Mouse (Mus musculus) gastrocnemius, adult 18-20 months (tissue): ENCODE measurements at regions not wholly inside any gene's neighbourhood (a gene's known extent, or its start where the extent isn't known, plus 50 kb on each side); places are given as distances from the start of the nearest gene placed in this dataset.
"Not testable (repeated sequence)": the region's sequence is repeated elsewhere in the genome, so short reads cannot be mapped to it uniquely, and the experiment has no call there.

Experiments used
- DNase-seq: peaks from one replicate; pipeline ENCODE4 v3.0.0; 2021; ENCODE audit warnings: low spot score

DNA sequence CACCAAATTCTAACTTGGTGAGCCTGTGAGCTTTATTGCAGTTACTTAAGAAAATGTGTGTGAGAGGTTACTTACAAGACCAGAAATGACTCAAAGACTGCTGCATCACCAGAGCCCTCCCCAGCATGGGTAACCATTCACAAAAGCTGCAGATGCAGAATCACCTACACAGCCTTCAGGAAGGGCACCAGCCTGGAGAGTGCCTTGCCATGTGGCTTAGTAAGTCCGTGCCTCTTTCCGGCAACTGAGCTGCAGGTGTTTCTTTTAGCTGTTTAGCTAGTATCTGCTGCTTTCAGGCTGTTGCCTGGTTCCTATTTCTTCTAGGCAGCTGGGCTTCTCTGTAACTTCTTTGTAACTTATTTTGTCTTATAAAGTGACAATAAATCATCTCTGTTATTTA lies 213.2 kb upstream of the Stxbp6 start:
- DNase-seq = no peak

DNA sequence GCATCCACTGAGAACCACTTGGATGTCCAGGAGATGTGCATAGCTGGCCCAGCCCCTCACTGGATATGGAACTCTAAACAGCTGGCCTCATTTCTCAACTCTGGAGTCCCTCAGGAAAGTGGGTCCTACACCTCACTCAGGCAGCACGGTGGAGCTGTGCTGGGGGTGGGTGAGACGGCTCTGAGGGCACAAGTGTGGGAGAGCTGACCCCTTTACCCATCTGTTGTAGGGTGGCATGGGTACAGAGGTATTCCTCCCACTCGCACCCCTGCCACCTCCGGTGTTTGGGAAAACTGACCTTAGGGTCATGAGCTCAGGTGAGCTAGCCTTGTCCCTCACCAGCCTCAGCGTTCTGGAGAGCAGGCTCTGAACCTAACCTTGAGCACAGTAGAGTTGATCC lies 181.8 kb upstream of the Stxbp6 start:
- no peak for DNase-seq

DNA sequence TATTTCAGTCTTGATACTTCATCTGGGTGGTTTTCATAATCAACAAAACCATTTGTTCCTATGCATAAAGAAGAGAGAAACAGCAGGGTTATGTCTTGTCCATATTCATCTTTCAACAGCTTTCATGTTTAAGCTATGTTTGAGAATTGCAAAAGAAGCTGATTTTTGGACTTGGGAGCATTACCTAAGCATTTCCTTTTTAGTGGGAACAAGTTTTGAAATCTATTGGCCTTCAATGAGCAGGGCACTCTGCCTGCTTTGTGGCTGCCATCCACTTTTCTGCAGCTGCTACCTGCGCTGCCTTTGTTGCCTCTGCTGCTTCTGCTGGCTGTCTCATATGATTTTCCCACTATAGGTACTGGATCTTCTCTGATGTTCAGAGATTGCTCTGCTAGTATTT lies 136.6 kb upstream of the Stxbp6 start:
- DNase-seq = no peak

DNA sequence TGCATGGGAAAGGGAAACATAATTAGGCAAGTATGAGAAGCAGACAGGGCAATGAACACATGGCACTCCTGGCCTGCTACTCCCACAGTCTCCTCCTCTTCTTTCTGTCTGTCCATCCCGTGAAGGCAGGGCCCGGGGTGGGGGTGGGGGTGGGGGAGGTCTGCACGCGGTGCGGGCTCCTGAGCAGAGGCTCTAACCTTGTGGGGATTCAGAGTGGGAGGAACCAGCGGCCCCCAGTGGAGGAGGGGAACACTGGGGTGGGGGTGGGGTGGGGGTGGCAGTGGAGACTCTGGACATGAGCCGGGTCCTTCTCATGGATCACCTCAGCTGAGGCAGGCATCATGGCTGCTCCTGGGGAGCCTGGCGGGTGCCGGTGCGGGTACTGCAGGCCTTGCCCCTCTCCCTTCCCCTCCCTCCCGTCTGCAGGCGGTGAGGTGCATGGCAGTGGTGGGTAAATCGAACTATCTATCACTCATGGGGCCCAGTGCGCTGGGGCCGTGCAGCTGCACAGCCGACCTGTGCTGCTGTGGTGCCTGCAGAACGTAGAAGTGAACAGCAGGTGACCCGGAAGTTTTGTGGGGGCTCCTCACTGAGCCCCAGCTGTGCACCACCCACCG lies 120.9 kb upstream of the Stxbp6 start:
- no peak for DNase-seq

DNA sequence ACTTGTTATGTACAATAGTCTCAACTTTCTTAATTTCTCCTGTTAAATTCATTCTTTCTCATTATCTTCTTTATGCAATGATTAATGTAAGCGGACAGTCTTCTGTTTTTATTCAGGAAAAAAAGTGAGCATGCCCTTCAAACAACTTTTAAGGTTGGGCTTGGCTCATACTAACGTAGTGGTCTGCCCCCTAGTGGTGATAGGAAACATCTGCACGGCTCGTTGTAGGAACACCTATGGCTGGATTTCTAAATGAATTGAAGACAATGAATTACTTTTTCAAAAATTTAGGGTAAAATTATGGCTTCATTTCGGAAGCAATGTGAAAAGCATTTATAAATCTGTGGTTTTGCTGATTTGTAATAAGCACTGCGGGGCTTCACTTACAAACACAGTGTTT lies 112.6 kb upstream of the Stxbp6 start:
- DNase-seq = peak; percentile 9

DNA sequence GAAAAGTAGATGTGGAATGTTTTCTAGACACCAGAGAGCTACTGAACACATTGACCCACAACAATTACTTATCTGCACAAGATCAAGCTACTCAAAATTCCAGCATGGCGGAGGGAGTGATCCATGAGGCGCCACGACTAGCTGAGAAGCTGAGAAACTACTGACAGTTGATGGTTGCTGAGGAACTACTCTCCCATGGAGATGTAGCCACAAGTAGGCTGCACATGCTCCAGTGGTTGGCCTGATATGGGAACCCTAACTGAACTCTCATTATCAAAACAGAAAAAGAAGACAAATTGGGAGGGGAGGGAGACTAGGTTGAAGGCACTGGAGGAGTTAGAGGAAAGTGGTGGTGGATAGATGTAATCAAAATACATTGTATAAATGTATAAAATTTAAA lies 110.0 kb upstream of the Stxbp6 start:
- no peak for DNase-seq

DNA sequence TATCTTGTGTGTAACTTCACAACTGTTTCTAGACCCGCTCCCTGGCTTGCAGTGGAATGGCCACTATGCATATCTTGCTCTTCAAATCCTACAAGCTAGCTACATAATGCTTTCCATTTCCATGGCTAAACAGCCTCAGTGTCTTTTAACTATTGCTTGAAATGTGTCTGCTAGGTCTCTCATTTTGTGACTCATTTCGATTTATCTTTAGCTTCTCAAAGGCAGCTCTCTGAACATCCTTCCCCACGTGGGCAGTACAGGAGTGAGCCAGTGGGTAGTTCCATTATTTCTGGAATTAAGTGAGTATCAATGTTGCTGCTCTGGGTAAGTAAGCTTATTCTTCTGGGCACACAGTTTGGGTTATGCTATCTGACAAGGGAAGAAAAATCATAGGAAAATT lies 102.9 kb upstream of the Stxbp6 start:
- no peak for DNase-seq

DNA sequence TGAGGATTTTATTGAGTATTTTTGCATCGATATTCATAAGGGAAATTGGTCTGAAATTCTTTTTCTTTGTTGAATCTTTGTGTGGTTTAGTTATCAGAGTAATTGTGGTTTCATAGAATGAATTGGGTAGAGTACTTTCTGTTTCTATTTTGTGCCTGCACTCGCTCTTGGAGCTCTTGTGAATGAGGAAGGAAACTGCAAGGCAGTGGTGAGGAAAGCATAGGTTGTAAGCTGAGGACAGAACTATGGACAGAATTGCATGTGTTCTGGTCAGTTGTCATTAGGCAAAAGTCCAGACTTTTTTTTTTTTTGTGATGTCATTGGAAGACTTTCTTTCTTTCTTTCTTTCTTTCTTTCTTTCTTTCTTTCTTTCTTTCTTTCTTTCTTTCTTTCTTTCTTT lies 100.8 kb upstream of the Stxbp6 start:
- DNase-seq = not testable (repeated sequence)

DNA sequence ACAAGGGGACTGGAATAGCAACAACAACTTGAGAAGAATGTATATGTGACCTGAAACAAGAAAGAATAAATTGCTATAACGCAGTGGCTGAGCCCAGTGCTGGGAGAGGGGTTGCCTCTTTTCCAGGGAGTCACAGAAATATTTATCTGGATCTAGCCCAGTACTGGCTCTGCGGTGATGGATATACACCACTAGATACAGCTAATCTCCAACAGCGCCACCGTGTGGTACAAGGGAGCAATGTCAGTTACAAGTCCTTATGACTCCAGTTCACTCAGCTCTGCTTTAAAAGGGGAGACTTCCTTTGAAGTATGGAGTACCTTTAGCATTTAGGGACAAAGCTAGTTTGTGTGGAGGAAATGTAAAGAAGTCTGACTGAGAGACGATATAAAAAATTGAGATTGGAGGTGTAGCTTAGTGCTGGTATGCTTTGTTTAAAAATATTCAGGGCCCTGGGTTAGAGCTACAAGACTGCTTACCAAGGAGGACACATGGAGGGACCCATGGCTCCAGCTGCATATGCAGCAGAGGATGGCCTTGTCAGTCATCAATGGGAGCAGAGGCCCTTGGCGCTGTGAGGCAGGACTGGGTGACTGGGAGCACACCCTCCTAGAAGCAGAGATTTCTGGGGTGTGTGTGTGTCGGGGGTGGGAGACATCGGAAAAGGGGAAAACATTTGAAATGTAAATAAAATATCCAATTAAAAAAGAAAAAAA lies 97.6 kb upstream of the Stxbp6 start:
- DNase-seq = peak; percentile 64

DNA sequence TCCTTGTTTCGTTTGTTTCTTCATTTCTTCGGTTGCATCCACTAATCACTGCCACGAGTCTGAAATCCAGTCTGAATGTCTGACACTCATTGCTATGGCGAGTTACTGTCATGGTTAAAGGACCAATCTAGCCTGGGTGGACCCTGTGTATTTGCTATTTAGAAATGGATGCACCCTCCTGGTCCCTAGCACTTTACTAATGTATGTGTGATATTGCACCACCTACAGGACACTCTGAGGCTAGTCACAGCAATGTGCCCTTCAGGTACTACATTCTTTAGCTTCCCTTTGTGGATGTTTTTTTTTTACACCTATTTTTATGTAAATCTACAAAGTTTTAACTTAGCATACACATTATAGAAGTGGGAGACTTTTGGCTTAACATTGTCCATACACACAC lies 87.5 kb upstream of the Stxbp6 start:
- DNase-seq = peak; percentile 6

DNA sequence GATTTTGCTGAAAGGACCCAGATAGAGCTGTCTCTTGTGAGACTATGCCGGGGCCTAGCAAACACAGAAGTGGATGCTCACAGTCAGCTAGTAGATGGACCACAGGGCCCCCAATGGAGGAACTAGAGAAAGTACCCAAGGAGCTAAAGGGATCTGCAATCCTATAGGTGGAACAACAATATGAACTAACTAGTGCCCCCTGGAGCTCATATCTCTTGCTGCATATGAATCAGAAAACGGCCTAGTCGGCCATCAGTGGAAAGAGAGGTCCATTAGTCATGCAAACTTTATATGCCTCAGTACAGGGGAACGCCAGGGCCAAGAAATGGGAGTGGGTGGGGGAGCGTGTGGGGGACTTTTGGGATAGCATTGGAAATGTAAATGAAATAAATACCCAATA lies 87.1 kb upstream of the Stxbp6 start:
- not testable (repeated sequence) for DNase-seq

DNA sequence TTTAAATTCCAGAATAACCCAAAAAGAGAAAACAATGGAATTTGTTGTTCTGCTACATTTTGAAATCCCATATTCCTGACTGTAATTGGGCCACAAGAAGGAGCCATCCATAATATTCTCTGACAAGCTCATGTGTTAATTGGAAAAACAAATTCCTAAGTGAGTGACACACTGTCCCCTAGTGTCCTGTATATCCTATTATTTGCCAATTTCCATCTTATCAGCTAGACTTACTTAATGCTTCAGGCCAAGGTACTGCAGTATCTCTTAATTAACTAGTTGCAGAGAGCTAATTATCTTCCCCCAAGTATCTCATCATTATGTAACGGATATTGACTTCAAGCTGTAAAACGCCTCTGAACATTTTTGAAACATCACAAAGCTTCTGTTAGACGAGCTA lies 84.5 kb upstream of the Stxbp6 start:
- no peak for DNase-seq

DNA sequence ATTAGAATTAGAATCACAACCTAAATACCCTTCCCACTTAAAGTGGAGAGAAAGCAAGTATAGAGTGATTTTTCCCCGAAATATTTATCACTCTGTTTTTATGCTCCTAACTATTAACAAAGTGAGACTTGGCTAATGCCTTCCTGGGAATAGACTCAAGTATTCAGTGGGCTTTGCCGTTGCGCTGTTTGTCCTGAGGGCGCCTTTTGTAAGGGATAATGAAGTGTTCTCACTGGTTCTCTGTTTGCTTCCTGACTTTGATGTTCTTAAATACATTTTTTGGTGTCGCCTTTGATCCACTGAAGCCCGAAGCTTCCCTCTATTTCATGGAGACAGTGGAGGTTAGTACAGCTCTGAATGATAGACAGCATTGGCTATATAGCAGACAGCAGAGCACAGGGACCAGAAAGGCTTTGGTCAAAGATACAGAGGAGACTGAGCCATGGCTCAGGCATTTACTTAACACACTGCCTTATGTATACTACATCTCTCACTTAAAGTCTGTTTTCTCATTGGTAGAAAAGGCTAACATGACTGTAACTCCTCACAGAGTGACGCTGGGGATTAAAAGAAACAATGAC lies 63.0 kb upstream of the Stxbp6 start:
- no peak for DNase-seq

DNA sequence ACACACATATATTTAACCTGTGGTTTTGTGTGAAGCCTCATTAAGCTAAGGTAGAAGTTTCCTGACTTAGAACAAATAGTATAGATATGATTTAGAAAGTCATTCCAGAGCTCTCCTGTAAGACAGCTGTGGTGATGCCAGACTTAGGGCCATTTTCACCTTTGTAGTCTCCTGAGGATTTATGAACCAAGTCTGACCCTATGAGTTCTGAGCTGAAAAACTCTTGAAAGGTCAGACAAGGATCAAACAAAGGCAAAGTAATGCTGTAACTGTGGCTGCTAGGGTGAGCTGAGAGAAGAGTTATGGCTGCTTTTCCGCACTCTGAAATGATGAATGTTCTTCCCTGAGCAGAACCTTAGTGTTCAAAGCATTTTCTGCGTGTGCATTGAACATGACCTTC lies 58.9 kb upstream of the Stxbp6 start:
- no peak for DNase-seq

DNA sequence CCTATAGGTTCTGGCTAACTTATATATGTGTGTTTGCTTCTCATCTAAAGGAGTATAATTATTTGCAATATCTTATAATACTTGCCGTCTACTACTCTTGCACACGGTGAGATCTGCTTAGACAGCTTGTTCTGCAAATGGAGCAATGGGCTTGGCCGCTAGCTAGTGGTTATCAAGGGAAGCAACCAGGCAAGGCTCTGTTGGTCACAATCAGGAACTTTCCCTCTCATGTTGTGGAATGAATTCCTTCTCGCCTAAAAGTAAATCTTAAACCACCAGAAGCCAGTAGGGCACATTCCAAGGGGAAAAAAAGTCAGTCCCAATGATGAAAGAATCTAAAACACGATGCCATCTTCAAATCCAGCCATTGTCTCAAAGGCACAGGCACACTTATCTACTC lies 56.6 kb upstream of the Stxbp6 start:
- DNase-seq = no peak

DNA sequence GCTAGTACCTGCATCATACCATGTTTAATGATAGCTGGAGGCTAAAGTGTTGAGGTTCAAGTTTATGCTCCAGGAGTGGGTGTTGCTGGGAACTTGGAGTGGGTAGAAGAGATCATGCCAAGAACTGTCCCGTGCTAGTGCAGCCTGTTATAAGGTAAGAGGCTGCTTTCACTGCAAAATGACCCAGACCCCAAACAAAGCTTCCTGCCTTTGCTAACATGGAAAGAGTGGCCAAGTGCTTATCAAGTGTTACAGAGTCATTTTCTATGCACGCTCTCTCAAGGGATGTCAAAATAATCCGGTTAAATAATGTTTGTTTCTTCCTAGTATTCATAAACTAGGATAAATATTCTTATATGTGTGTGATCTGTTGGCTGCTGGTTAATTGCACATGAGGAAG lies 51.4 kb upstream of the Stxbp6 start:
- no peak for DNase-seq
